Mouse (Mus musculus) liver, embryonic 12.5 days (tissue): ENCODE data around the gene Med15. TPM values are rescaled to one million over a fixed set of nuclear protein-coding genes. Genes with fewer than 3 reads are reported as not detected.

Source experiments
- ATAC-seq: fragments of 200-750 bp; cut with Nextera tagmentation; 2 replicates; pipeline ENCODE4 v1.8.0; 2017; ENCODE audit warnings: moderate number of reproducible peaks, mild to moderate bottlenecking, moderate library complexity
- H3K27ac ChIP-seq: fragments of 300-500 bp; sonication (generic); 2 replicates; pipeline ENCODE4 v1.5.1; 2016; ENCODE audit warnings: mild to moderate bottlenecking
- H3K27me3 ChIP-seq: fragments of 300-500 bp; sonication (generic); replicated peaks from 2 replicates; pipeline ENCODE4 v1.6.1; 2016; ENCODE audit warnings: mild to moderate bottlenecking, moderate library complexity
- H3K36me3 ChIP-seq: fragments of 300-500 bp; sonication (generic); 2 replicates; pipeline ENCODE4 v1.6.1; 2016; ENCODE audit warnings: mild to moderate bottlenecking, moderate library complexity
- H3K4me1 ChIP-seq: fragments of 300-500 bp; sonication (generic); 2 replicates; pipeline ENCODE4 v1.6.1; 2016
- H3K4me2 ChIP-seq: fragments of 300-500 bp; sonication (generic); 2 replicates; pipeline ENCODE4 v1.6.1; 2016; ENCODE audit warnings: mild to moderate bottlenecking, moderate library complexity
- H3K4me3 ChIP-seq: fragments of 300-500 bp; sonication (generic); 2 replicates; pipeline ENCODE4 v1.5.1; 2016; ENCODE audit warnings: mild to moderate bottlenecking, moderate library complexity
- H3K9ac ChIP-seq: fragments of 300-500 bp; sonication (generic); 2 replicates; pipeline ENCODE4 v1.6.1; 2016; ENCODE audit warnings: mild to moderate bottlenecking, moderate library complexity
- H3K9me3 ChIP-seq: fragments of 300-500 bp; sonication (generic); replicated peaks from 2 replicates; pipeline ENCODE4 v1.6.1; 2016; ENCODE audit warnings: mild to moderate bottlenecking, moderate library complexity
- WGBS: fragments of 180-500 bp; shearing (Covaris S2); methylation state at CpG from one replicate; pipeline ENCODE4 v1.1.7; 2016; ENCODE audit not compliant: insufficient replicate concordance; 5-methylcytosine and 5-hydroxymethylcytosine counted together
- polyA plus RNA-seq: library from polyadenylated mRNA; unstranded; fragments of >200 nt; fragmentation: Nextera tagmentation; extraction: Ambion mirVana; gene quantifications from 2 replicates; pipeline ENCODE4 v1.2.1, GENCODE M21; 2016

Gene Med15
- polyA plus RNA-seq, 1 experiment from 2014 or later: 24.2 TPM

- Histone ChIP-seq H3K9me3 (no peaks in the 10 kb centered on the region), H3K4me3 (peak overlapping the region; percentile 57), H3K36me3 (peaks cover 56% of the 10 kb centered on the region), H3K9ac (peak overlapping the region; percentile 75), H3K27me3 (no peaks in the 10 kb centered on the region), H3K4me1 (peaks cover 34% of the 10 kb centered on the region), H3K27ac (no peak overlapping the region), H3K4me2 (peak overlapping the region; percentile 94)
- 38% methylated on average over 1 of the region's 1 CpGs for WGBS
- ATAC-seq: no peak
These were observed 85.5 kb downstream of the Med15 start for GRCm38 (mm10) chr16:17647156-17647555.

DNA sequence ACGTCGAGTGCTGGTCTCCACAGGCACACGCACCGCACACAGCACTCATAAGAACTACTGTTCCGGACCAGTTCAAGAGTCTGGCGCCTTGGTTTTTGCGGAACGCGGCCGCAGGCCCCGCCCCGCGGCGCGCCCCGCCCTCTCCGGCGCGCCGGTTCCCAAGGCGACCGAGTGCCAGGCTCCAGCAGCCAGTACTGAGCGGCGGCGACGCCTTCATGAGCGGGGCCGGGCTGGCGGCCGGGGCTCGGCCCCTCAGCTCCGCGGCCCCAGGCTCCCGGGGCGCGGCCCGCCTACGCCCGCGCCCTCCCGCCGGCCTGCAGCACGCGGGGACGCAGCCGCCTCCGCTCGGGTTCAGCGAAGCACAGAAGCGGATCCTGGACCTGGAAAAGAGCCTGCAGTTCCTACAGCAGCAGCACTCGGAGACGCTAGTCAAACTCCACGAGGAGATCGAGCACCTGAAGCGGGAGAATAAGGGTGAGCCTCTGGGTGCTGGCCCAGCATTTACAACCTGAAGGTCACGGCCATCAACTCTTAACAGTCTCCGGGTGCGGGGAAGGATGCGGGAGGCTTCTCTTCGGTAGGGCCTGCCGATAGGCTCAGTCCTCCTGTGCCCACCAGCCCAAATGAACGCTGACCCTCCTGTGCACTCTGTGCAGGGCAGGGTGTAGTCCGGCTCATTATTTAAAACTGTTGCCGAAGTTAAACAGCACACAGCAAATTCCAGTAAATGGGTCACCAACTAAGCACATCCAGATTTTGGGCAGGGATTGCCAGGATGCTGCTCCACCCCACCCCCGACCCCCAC lies 86.2 kb downstream of the Med15 start, which contains the start of gene Ccdc74a:
Gene Ccdc74a, plus strand, starts transcription at position 161 of the 805 bp plus-strand sequence.
- Histone ChIP-seq H3K27me3 (no peaks in the 10 kb centered on the region), H3K36me3 (peaks cover 55% of the 10 kb centered on the region), H3K4me3 (peak within 1 kb of the TSS; percentile 57), H3K27ac (peak within 1 kb of the TSS; percentile 77), H3K9ac (peak within 1 kb of the TSS; percentile 75), H3K4me1 (peaks cover 34% of the 10 kb centered on the region), H3K4me2 (peak within 1 kb of the TSS; percentile 94), H3K9me3 (no peaks in the 10 kb centered on the region)
- 5% methylated on average over 65 of the region's 65 CpGs for WGBS
- ATAC-seq: peak; percentile 99

DNA sequence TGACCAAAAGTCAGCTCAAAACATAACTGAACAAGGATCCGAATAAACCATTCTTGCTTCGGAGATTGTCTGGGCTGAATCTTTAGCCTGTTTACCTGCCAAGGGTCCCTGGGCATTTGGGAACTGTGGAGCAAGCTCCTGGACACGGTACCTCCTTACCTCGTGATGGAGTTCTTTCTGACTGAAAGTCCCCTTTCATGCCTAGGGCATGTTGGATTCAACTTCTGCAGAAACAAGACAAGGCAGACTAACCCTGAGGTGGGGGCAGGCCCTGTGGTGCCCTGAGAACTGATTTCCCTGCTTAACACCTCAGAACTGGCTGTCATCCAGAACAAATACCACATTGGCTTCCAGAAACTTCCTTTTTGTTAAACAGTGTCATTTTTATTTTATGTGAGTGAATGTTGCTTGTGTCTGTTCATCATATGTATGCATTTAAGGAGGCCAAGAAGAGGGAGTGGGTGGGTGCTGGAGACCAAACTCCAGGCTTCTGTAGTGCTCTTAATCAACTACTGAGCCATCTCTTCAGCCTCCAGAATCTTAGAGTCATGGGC lies 89.2 kb downstream of the Med15 start:
- Histone ChIP-seq H3K9ac (no peak overlapping the region), H3K4me2 (no peak overlapping the region), H3K4me3 (no peak overlapping the region), H3K9me3 (no peaks in the 10 kb centered on the region), H3K36me3 (peaks cover 59% of the 10 kb centered on the region), H3K27me3 (no peaks in the 10 kb centered on the region), H3K27ac (no peak overlapping the region), H3K4me1 (peaks cover 45% of the 10 kb centered on the region)
- WGBS: 87% methylated on average over 4 of the region's 4 CpGs
- ATAC-seq: no peak

- ATAC-seq: no peak
- WGBS: 86% methylated on average over 8 of the region's 8 CpGs
- Histone ChIP-seq H3K4me3 (no peak overlapping the region), H3K4me2 (no peak overlapping the region), H3K9me3 (no peaks in the 10 kb centered on the region), H3K27ac (peak overlapping the region; percentile 30; the same call in 1 of the 2 replicates), H3K9ac (no peak overlapping the region), H3K4me1 (peaks cover 49% of the 10 kb centered on the region), H3K27me3 (no peaks in the 10 kb centered on the region), H3K36me3 (peaks cover 71% of the 10 kb centered on the region)
These were observed 90.4 kb downstream of the Med15 start for GRCm38 (mm10) chr16:17642311-17642710.

DNA sequence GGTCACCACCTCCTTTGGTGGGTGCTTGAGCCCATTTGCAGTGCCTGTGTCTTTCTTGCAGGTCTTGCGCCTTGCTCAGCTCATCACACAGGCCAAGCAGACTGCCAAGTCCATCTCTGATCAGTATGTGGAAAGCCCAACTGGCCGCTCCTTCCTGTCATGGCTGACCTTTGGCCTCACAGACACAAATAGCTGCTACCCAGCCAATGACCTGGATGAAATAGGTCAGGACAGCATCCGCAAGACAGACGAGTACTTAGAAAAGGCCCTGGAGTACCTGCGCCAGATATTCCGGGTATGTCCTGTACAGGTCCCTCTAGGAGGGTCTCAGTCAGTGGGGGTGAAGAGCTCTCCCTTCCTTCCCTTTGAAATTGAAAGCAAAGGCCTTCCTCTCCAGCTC lies 91.4 kb downstream of the Med15 start:
- 90% methylated on average over 6 of the region's 6 CpGs for WGBS
- Histone ChIP-seq H3K27ac (no peak overlapping the region), H3K4me2 (no peak overlapping the region), H3K4me1 (peaks cover 50% of the 10 kb centered on the region), H3K36me3 (peaks cover 80% of the 10 kb centered on the region), H3K9ac (no peak overlapping the region), H3K27me3 (no peaks in the 10 kb centered on the region), H3K4me3 (no peak overlapping the region), H3K9me3 (no peaks in the 10 kb centered on the region)
- no peak for ATAC-seq

DNA sequence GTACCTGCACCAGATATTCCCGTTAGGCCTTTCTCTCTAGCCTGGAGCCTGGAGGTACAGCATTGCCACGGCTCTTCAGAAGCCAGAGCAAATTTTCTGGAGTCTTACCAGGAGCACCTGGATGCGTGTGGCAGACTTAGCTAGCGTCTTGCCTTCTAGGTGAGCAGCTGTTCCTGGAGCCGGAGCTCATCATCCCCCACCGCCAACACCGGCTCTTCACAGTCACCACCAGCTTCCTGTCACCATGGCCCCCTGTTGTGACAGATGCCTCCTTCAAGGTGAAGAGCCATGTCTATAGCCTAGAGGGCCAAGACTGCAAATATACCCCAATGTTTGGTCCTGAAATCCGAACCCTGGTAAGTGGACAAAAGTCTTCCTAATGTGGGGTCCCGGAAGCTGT lies 92.0 kb downstream of the Med15 start:
- WGBS: 85% methylated on average over 9 of the region's 9 CpGs
- Histone ChIP-seq H3K27ac (0 out of 2 replicates have a peak overlapping the region, but pooled peaks have one; percentile 20), H3K9ac (no peak overlapping the region; the same call in 1 of the 2 replicates), H3K4me1 (peaks cover 51% of the 10 kb centered on the region), H3K4me2 (no peak overlapping the region), H3K4me3 (no peak overlapping the region), H3K27me3 (no peaks in the 10 kb centered on the region), H3K9me3 (no peaks in the 10 kb centered on the region), H3K36me3 (peaks cover 85% of the 10 kb centered on the region)
- ATAC-seq: no peak

DNA sequence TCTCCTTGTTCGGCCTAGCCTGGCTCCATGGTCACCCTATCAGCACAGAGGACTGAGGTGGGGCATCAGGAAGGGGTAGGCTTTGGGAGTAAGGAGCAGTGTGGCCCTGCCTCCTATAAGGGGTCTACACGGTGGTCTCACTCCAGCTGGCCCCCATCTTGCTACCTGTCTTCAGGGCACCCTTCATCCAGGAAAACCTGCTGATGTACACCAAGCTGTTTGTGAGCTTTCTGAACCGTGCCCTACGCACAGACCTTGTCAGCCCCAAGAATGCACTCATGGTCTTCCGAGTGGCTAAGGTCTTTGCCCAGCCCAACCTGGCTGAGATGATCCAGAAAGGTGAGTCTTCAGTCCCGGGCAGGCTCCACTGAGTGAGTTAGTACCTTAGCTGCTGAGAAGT lies 92.7 kb downstream of the Med15 start:
- no peak overlapping the region for H3K27ac ChIP-seq
- peaks cover 92% of the 10 kb centered on the region for H3K36me3 ChIP-seq
- whole genome bisulfite sequencing: 88% methylated on average over 6 of the region's 6 CpGs
- H3K4me3 ChIP-seq: no peak overlapping the region
- no peaks in the 10 kb centered on the region for H3K27me3 ChIP-seq
- H3K4me2 ChIP-seq: no peak overlapping the region
- H3K9me3 ChIP-seq: no peaks in the 10 kb centered on the region
- no peak overlapping the region for H3K9ac ChIP-seq
- peaks cover 53% of the 10 kb centered on the region for H3K4me1 ChIP-seq
- ATAC-seq: no peak

DNA sequence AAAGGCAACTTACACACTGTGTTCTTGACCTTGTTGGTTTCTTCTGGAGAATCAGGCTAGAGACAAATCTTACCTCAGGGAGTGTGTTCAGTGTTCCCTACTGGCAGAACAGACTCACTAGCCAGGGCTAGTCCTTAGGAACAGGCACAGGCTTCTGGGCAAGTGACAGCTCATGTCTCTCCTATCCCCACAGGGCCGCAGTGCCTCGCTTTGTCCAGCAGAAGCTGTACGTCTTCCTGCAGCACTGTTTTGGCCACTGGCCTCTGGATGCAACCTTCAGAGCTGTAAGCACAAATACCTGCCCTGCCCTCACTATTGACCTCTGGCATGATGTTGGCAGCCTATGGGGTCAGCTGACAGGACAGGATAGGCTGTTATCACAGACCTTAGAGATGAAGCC lies 93.6 kb downstream of the Med15 start:
- ATAC-seq: no peak
- H3K4me1 ChIP-seq: peaks cover 52% of the 10 kb centered on the region
- no peak overlapping the region for H3K4me2 ChIP-seq
- peak overlapping the region; percentile 96 for H3K27ac ChIP-seq
- 90% methylated on average over 3 of the region's 3 CpGs for WGBS
- H3K9me3 ChIP-seq: no peaks in the 10 kb centered on the region
- no peak overlapping the region for H3K9ac ChIP-seq
- no peak overlapping the region for H3K4me3 ChIP-seq
- no peaks in the 10 kb centered on the region for H3K27me3 ChIP-seq
- peaks cover 95% of the 10 kb centered on the region for H3K36me3 ChIP-seq

- Histone ChIP-seq H3K4me2 (peak overlapping the region; percentile 51), H3K27ac (peak overlapping the region; percentile 96), H3K9ac (peak overlapping the region; percentile 61), H3K9me3 (no peaks in the 10 kb centered on the region), H3K27me3 (no peaks in the 10 kb centered on the region), H3K36me3 (peaks cover 95% of the 10 kb centered on the region), H3K4me1 (peaks cover 54% of the 10 kb centered on the region), H3K4me3 (no peak overlapping the region)
- 39% methylated on average over 9 of the region's 9 CpGs for WGBS
- peak; percentile 97 for ATAC-seq
These were observed 94.6 kb downstream of the Med15 start for GRCm38 (mm10) chr16:17638036-17638628.

DNA sequence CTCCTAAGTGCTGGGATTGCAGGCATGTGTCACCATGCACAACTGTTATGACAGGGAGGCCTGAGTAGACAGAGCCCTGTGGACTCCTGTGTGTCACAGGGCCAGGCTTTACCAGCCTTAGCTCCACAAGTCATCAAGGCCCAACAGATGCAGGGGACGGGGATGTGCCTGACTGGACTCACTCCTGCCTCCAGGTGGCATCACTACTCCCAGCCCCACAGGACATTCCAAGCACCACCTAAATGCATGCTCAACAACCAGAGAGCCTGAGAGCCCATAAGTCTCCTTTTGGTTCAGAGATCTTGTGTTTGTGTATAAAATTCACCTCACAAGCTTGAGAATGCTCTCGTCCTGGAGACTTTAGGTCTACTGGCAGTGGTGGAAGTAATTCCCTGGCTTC lies 95.1 kb downstream of the Med15 start:
- ATAC-seq: no peak; the same call in 1 of the 2 replicates
- H3K9me3 ChIP-seq: no peaks in the 10 kb centered on the region
- 62% methylated on average over 2 of the region's 2 CpGs for WGBS
- peaks cover 54% of the 10 kb centered on the region for H3K4me1 ChIP-seq
- peak overlapping the region; percentile 51 for H3K4me2 ChIP-seq
- peak overlapping the region; percentile 61 for H3K9ac ChIP-seq
- no peak overlapping the region for H3K4me3 ChIP-seq
- peaks cover 95% of the 10 kb centered on the region for H3K36me3 ChIP-seq
- H3K27ac ChIP-seq: peak overlapping the region; percentile 96
- no peaks in the 10 kb centered on the region for H3K27me3 ChIP-seq

DNA sequence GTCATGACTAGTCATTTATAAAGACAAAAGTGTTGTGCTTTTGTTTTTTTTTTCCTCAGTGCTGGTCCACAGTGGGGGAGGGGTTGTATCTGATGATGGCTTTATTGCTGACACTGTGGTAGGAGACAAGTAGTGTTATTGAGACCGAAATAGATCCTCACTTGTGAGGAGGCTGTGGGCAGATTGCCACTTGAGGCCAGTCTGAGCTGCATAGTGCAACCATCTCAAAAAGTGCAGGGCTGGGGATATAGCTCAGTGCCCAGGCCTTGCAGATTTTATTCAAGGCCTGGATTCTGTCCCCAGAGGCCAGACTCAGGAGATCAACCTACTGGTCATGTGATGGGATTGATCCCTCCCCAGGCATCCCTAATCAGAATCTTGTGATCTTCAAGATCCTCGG lies 95.8 kb downstream of the Med15 start:
- Histone ChIP-seq H3K4me1 (peaks cover 54% of the 10 kb centered on the region), H3K27ac (peak overlapping the region; percentile 96), H3K27me3 (no peaks in the 10 kb centered on the region), H3K4me2 (peak overlapping the region; percentile 24), H3K9me3 (no peaks in the 10 kb centered on the region), H3K4me3 (no peak overlapping the region), H3K36me3 (peaks cover 95% of the 10 kb centered on the region), H3K9ac (0 out of 2 replicates have a peak overlapping the region, but pooled peaks have one; percentile 49)
- 79% methylated on average over 2 of the region's 2 CpGs for WGBS
- no peak for ATAC-seq
